Mouse (Mus musculus) bone marrow macrophage, adult 2 months (primary cell): Measurements from ENCODE around the gene Xrcc6.

ENCODE experiments used
- CTCF ChIP-seq: IDR thresholded peaks from 2 replicates; pipeline ENCODE4 v1.5.1; 2012; ENCODE audit warnings: low read depth, mild to moderate bottlenecking, low read length, moderate library complexity
- POLR2A ChIP-seq: IDR thresholded peaks from 2 replicates; pipeline ENCODE4 v1.6.1; 2012; ENCODE audit warnings: mild to moderate bottlenecking, low read depth, low read length, borderline replicate concordance

- TF ChIP-seq CTCF (peak; percentile 43), POLR2A (no peak)
Measured at GRCm38 (mm10) chr15:81960171-81961077, 27.2 kb upstream of the Xrcc6 start, which contains the start of gene Pmm1.
